Mouse (Mus musculus) layer of hippocampus, postnatal 25 days (tissue): ENCODE results near the gene Khdrbs2. TPM values are rescaled to one million over a fixed set of nuclear protein-coding genes. Genes with fewer than 3 reads are reported as not detected.
A peak's percentile ranks its signal among the peaks of the same experiment; 100 is the strongest.

Experiments
- DNase-seq, 2 experiments: peaks; one replicate each; pipeline ENCODE4 v3.0.0; 2022; ENCODE audit warnings: mixed read lengths in 2 of 2, low spot score in 1 of 2; ENCODE audit errors: extremely low spot score in 1 of 2
- total RNA-seq, 2 experiments: library from RNA; stranded (reverse); gene quantifications; 2 replicates each; pipeline ENCODE4 v1.2.3; 2021

Gene Khdrbs2
- total RNA-seq, result 10 to 100 TPM; 12.6 to 16.0 TPM

GRCm38 (mm10) chr1:32172506-32173239 lies at the start of gene Khdrbs2:
Gene Khdrbs2 (plus strand): TSS chr1:32172714.
- DNase-seq, result peak; percentile 74 to 86

GRCm38 (mm10) chr1:32174566-32174965 lies 2.1 kb downstream of the Khdrbs2 start:
- peak in 1 of 2 experiments; percentile 11 for DNase-seq

GRCm38 (mm10) chr1:32199664-32200260 lies 27.2 kb downstream of the Khdrbs2 start:
- no peak for DNase-seq

GRCm38 (mm10) chr1:32248443-32248842 lies 75.9 kb downstream of the Khdrbs2 start:
- no peak for DNase-seq

- no peak for DNase-seq
These were observed 77.1 kb downstream of the Khdrbs2 start for GRCm38 (mm10) chr1:32249602-32250001.

GRCm38 (mm10) chr1:32250337-32250736 lies 77.8 kb downstream of the Khdrbs2 start:
- no peak for DNase-seq

- no peak for DNase-seq
These were observed 86.4 kb downstream of the Khdrbs2 start for GRCm38 (mm10) chr1:32258942-32259341.

GRCm38 (mm10) chr1:32270519-32270918 lies 98.0 kb downstream of the Khdrbs2 start:
- DNase-seq, result no peak

- no peak for DNase-seq
These were observed 122.2 kb downstream of the Khdrbs2 start for GRCm38 (mm10) chr1:32294702-32295101.

GRCm38 (mm10) chr1:32301391-32301790 lies 128.9 kb downstream of the Khdrbs2 start:
- no peak for DNase-seq

GRCm38 (mm10) chr1:32309074-32309473 lies 136.6 kb downstream of the Khdrbs2 start:
- no peak for DNase-seq

- no peak for DNase-seq
These were observed 137.1 kb downstream of the Khdrbs2 start for GRCm38 (mm10) chr1:32309637-32310036.

GRCm38 (mm10) chr1:32339108-32339507 lies 166.6 kb downstream of the Khdrbs2 start:
- DNase-seq, result no peak

- DNase-seq, result no peak
These were observed 175.0 kb downstream of the Khdrbs2 start for GRCm38 (mm10) chr1:32347538-32347937.

GRCm38 (mm10) chr1:32352076-32352475 lies 179.6 kb downstream of the Khdrbs2 start:
- no peak for DNase-seq

- no peak for DNase-seq
These were observed 191.0 kb downstream of the Khdrbs2 start for GRCm38 (mm10) chr1:32363539-32363938.

GRCm38 (mm10) chr1:32397553-32397952 lies 225.0 kb downstream of the Khdrbs2 start:
- peak in 1 of 2 experiments; percentile 16 for DNase-seq

- no peak for DNase-seq
These were observed 235.1 kb downstream of the Khdrbs2 start for GRCm38 (mm10) chr1:32407651-32408050.

- no peak for DNase-seq
These were observed 255.9 kb downstream of the Khdrbs2 start for GRCm38 (mm10) chr1:32428410-32428809.

GRCm38 (mm10) chr1:32429493-32429892 lies 257.0 kb downstream of the Khdrbs2 start:
- DNase-seq, result no peak

- no peak for DNase-seq
These were observed 258.0 kb downstream of the Khdrbs2 start for GRCm38 (mm10) chr1:32430516-32430915.

- no peak for DNase-seq
These were observed 260.6 kb downstream of the Khdrbs2 start for GRCm38 (mm10) chr1:32433118-32433517.
